Mouse (Mus musculus) MEL (cell line): Measurements from ENCODE around the gene Cacng1. TPM values are rescaled to one million over a fixed set of nuclear protein-coding genes. Genes with fewer than 3 reads are reported as not detected.

Experiments
- DNase-seq: peaks from one replicate; pipeline ENCODE4 v3.0.0; 2011; ENCODE audit warnings: low read depth, low spot score
- H3K27ac ChIP-seq: 2 replicates; pipeline ENCODE4 v1.5.1; 2012; ENCODE audit warnings: low read depth, mild to moderate bottlenecking, control low read depth, low read length, moderate library complexity; ENCODE audit not compliant: control insufficient read depth
- H3K27me3 ChIP-seq, 2 experiments: fragments of 150-350 bp in 1 of 2; sonication (generic) in 1 of 2; 2 replicates each; pipeline ENCODE4 v1.6.1; 2012; ENCODE audit warnings: low read length in 2 of 2, mild to moderate bottlenecking in 2 of 2, improper control_type of control experiment in 1 of 2, moderate library complexity in 1 of 2; ENCODE audit not compliant: insufficient read depth in 2 of 2, control insufficient read depth in 1 of 2
- H3K36me3 ChIP-seq, 2 experiments: 2 replicates each; pipeline ENCODE4 v1.6.1; 2012 to 2014; ENCODE audit warnings: low read length in 2 of 2, improper control_type of control experiment in 1 of 2, inconsistent platforms in 1 of 2, mild to moderate bottlenecking in 1 of 2; ENCODE audit not compliant: insufficient read depth in 2 of 2, control insufficient read depth in 1 of 2
- H3K4me1 ChIP-seq, 2 experiments: fragments of 150-350 bp in 1 of 2; sonication (generic) in 1 of 2; 2 replicates each; pipeline ENCODE4 v1.6.1; 2012; ENCODE audit warnings: low read length in 2 of 2, improper control_type of control experiment in 1 of 2, mild to moderate bottlenecking in 1 of 2; ENCODE audit not compliant: insufficient read depth in 2 of 2, control insufficient read depth in 1 of 2
- H3K4me3 ChIP-seq, 2 experiments: fragments of 150-350 bp in 1 of 2; sonication (generic) in 1 of 2; 2 replicates each; pipeline ENCODE4 v1.5.1; 2012; ENCODE audit warnings: low read depth in 2 of 2, low read length in 2 of 2, mild to moderate bottlenecking in 2 of 2, moderate library complexity in 2 of 2, control low read depth in 1 of 2, improper control_type of control experiment in 1 of 2; ENCODE audit not compliant: control insufficient read depth in 1 of 2, insufficient read depth in 1 of 2
- H3K79me2 ChIP-seq: 2 replicates; pipeline ENCODE4 v1.6.1; 2012; ENCODE audit warnings: mild to moderate bottlenecking, low read length, moderate library complexity; ENCODE audit not compliant: control insufficient read depth, poor library complexity, insufficient read depth
- H3K9ac ChIP-seq: 2 replicates; pipeline ENCODE4 v1.6.1; 2012; ENCODE audit warnings: low read depth, mild to moderate bottlenecking, control low read depth, low read length, moderate library complexity; ENCODE audit not compliant: control insufficient read depth, poor library complexity, severe bottlenecking
- H3K9me3 ChIP-seq: fragments of 150-350 bp; sonication (generic); replicated peaks from 2 replicates; pipeline ENCODE4 v1.6.1; 2012; ENCODE audit warnings: mild to moderate bottlenecking, low read length, improper control_type of control experiment, moderate library complexity; ENCODE audit not compliant: insufficient read depth
- BHLHE40 ChIP-seq: IDR thresholded peaks from 2 replicates; pipeline ENCODE4 v1.6.1; 2012; ENCODE audit warnings: low read depth, mild to moderate bottlenecking, inconsistent platforms, low read length, improper control_type of control experiment, borderline replicate concordance
- CHD1 ChIP-seq: IDR thresholded peaks from 2 replicates; pipeline ENCODE4 v1.6.1; 2012; ENCODE audit warnings: low read depth, mild to moderate bottlenecking, inconsistent platforms, low read length, improper control_type of control experiment
- CHD2 ChIP-seq: IDR thresholded peaks from 2 replicates; pipeline ENCODE4 v1.6.1; 2011; ENCODE audit warnings: low read length, improper control_type of control experiment
- CTCF ChIP-seq, 3 experiments: IDR thresholded peaks in 2 of 3; conservative IDR thresholded peaks in 1 of 3; 2 replicates each; pipeline ENCODE4 v1.5.1; 2011 to 2012; ENCODE audit warnings: low read length in 3 of 3, low read depth in 2 of 3, mild to moderate bottlenecking in 2 of 3, improper control_type of control experiment in 1 of 3, inconsistent platforms in 1 of 3, mixed read lengths in 1 of 3, moderate library complexity in 1 of 3; ENCODE audit not compliant: control insufficient read depth in 1 of 3, insufficient read depth in 1 of 3, poor library complexity in 1 of 3, severe bottlenecking in 1 of 3
- ELF1 ChIP-seq: IDR thresholded peaks from 2 replicates; pipeline ENCODE4 v1.6.1; 2014; ENCODE audit warnings: low read depth, mild to moderate bottlenecking, inconsistent platforms, low read length, improper control_type of control experiment, moderate library complexity
- ETS1 ChIP-seq: IDR thresholded peaks from 2 replicates; pipeline ENCODE4 v1.6.1; 2012; ENCODE audit warnings: low read depth, mild to moderate bottlenecking, inconsistent platforms, low read length, improper control_type of control experiment, moderate library complexity
- HCFC1 ChIP-seq: IDR thresholded peaks from 2 replicates; pipeline ENCODE4 v1.6.1; 2012; ENCODE audit warnings: low read depth, mild to moderate bottlenecking, inconsistent platforms, low read length, improper control_type of control experiment, moderate library complexity
- JUND ChIP-seq: IDR thresholded peaks from 2 replicates; pipeline ENCODE4 v1.6.1; 2011; ENCODE audit warnings: low read depth, mild to moderate bottlenecking, improper control_type of control experiment, low read length
- KAT2A ChIP-seq: conservative IDR thresholded peaks from 2 replicates; pipeline ENCODE4 v1.6.1; 2012; ENCODE audit warnings: low read depth, low read length, improper control_type of control experiment, inconsistent platforms
- MAX ChIP-seq: IDR thresholded peaks from 2 replicates; pipeline ENCODE4 v1.6.1; 2011; ENCODE audit warnings: low read length, improper control_type of control experiment
- MAZ ChIP-seq: IDR thresholded peaks from 2 replicates; pipeline ENCODE4 v1.6.1; 2012; ENCODE audit warnings: low read depth, mild to moderate bottlenecking, inconsistent platforms, low read length, improper control_type of control experiment
- MXI1 ChIP-seq: IDR thresholded peaks from 2 replicates; pipeline ENCODE4 v1.6.1; 2011; ENCODE audit warnings: mild to moderate bottlenecking, low read depth, low read length, improper control_type of control experiment
- MYB ChIP-seq: IDR thresholded peaks from 2 replicates; pipeline ENCODE4 v1.6.1; 2011; ENCODE audit warnings: mild to moderate bottlenecking, low read depth, low read length, improper control_type of control experiment
- NRF1 ChIP-seq: IDR thresholded peaks from 2 replicates; pipeline ENCODE4 v1.6.1; 2014; ENCODE audit warnings: low read depth, mild to moderate bottlenecking, inconsistent platforms, low read length, improper control_type of control experiment, moderate library complexity; ENCODE audit not compliant: poor library complexity, insufficient read depth, severe bottlenecking
- POLR2AphosphoS5 ChIP-seq: IDR thresholded peaks from 2 replicates; pipeline ENCODE4 v1.6.1; 2012; ENCODE audit warnings: low read depth, borderline replicate concordance, mild to moderate bottlenecking, inconsistent platforms, low read length, moderate library complexity, mixed read lengths
- RAD21 ChIP-seq: IDR thresholded peaks from 2 replicates; pipeline ENCODE4 v1.6.1; 2011; ENCODE audit warnings: mild to moderate bottlenecking, low read depth, low read length, improper control_type of control experiment
- RCOR1 ChIP-seq: IDR thresholded peaks from 2 replicates; pipeline ENCODE4 v1.6.1; 2012; ENCODE audit warnings: low read depth, mild to moderate bottlenecking, inconsistent platforms, low read length, improper control_type of control experiment
- SIN3A ChIP-seq: IDR thresholded peaks from 2 replicates; pipeline ENCODE4 v1.6.1; 2012; ENCODE audit warnings: low read length, improper control_type of control experiment, inconsistent platforms
- SMC3 ChIP-seq: IDR thresholded peaks from 2 replicates; pipeline ENCODE4 v1.6.1; 2011; ENCODE audit warnings: low read depth, low read length, improper control_type of control experiment
- TBP ChIP-seq: IDR thresholded peaks from 2 replicates; pipeline ENCODE4 v1.8.0; 2011; ENCODE audit warnings: low read depth, low read length, improper control_type of control experiment
- TCF12 ChIP-seq: IDR thresholded peaks from 2 replicates; pipeline ENCODE4 v1.6.1; 2014; ENCODE audit warnings: low read depth, mild to moderate bottlenecking, inconsistent platforms, low read length, improper control_type of control experiment, moderate library complexity
- USF1 ChIP-seq: IDR thresholded peaks from 2 replicates; pipeline ENCODE4 v1.6.1; 2014; ENCODE audit warnings: low read depth, mild to moderate bottlenecking, inconsistent platforms, low read length, improper control_type of control experiment, moderate library complexity
- USF2 ChIP-seq, 2 experiments: IDR thresholded peaks; 2 replicates each; pipeline ENCODE4 v1.6.1; 2011 to 2012; ENCODE audit warnings: improper control_type of control experiment in 2 of 2, low read length in 2 of 2, borderline replicate concordance in 1 of 2, inconsistent platforms in 1 of 2, low read depth in 1 of 2, mild to moderate bottlenecking in 1 of 2; ENCODE audit not compliant: insufficient read depth in 1 of 2
- ZC3H11A ChIP-seq: IDR thresholded peaks from 2 replicates; pipeline ENCODE4 v1.6.1; 2012; ENCODE audit warnings: low read depth, mild to moderate bottlenecking, inconsistent platforms, low read length, improper control_type of control experiment
- ZKSCAN1 ChIP-seq: IDR thresholded peaks from 2 replicates; pipeline ENCODE4 v1.6.1; 2012; ENCODE audit warnings: low read depth, mild to moderate bottlenecking, inconsistent platforms, low read length, improper control_type of control experiment, moderate library complexity
- polyA plus RNA-seq, 2 experiments: library from polyadenylated mRNA; stranded (reverse) in 1 of 2; unstranded in 1 of 2; fragments of >175 nt in 1 of 2; fragments of >200 nt in 1 of 2; gene quantifications; 2 replicates each; pipeline versions ENCODE4 v1.2.1 to v1.2.4; 2012; ENCODE audit warnings: low replicate concordance in 2 of 2, low read depth in 1 of 2; ENCODE audit not compliant: insufficient read length in 2 of 2, insufficient read depth in 1 of 2, missing spikeins in 1 of 2
- total RNA-seq: library from RNA; depleted of rRNA; stranded (reverse); fragments of 300-350 nt; gene quantifications from 2 replicates; pipeline ENCODE4 v1.2.3, GENCODE M21; 2012

The Cacng1 gene
- total and polyA plus RNA-seq, 3 experiments: not detected

- Histone ChIP-seq H3K9me3 (no peaks in the 10 kb centered on the region), H3K4me1 (peaks cover 2 to 8% of the 10 kb centered on the region in 2 experiments; a peak in 3 of 4 replicates), H3K79me2 (no peaks in the 10 kb centered on the region), H3K4me3 (no peak overlapping the region), H3K27me3 (peaks cover 5 to 8% of the 10 kb centered on the region in 2 experiments), H3K9ac (no peak overlapping the region), H3K36me3 (no peaks in the 10 kb centered on the region), H3K27ac (no peak overlapping the region)
- DNase-seq: no peak
- no peak for TF ChIP-seq ZKSCAN1
- no peak for TF ChIP-seq RCOR1
- TF ChIP-seq BHLHE40: no peak
- no peak for TF ChIP-seq POLR2AphosphoS5
- TF ChIP-seq USF1: no peak
- TF ChIP-seq SMC3: no peak
- TF ChIP-seq SIN3A: no peak
- no peak for TF ChIP-seq MAX
- no peak for TF ChIP-seq ETS1
- TF ChIP-seq MAZ: no peak
- no peak for TF ChIP-seq MYB
- no peak for TF ChIP-seq ZC3H11A
- TF ChIP-seq MXI1: no peak
- TF ChIP-seq USF2 (IDR thresholded peaks at IDR 0.05; ENCODE audit: borderline replicate concordance in 1 of 2, insufficient read depth in 1 of 2, low read depth in 1 of 2, low read length in 2 of 2): no peak
- TF ChIP-seq KAT2A: no peak
- no peak for TF ChIP-seq CHD1
- TF ChIP-seq CTCF (IDR thresholded peaks at IDR 0.05 in 2 of 3, conservative IDR thresholded peaks at IDR 0.05 in 1 of 3; ENCODE audit: control insufficient read depth in 1 of 3, insufficient read depth in 1 of 3, low read depth in 2 of 3, low read length in 3 of 3, poor library complexity in 1 of 3, severe bottlenecking in 1 of 3): no peak
Measured at GRCm38 (mm10) chr11:107729141-107729540, 12.8 kb upstream of the Cacng1 start.

- no peak for TF ChIP-seq TBP
- no peak for TF ChIP-seq NRF1
- TF ChIP-seq USF2 (IDR thresholded peaks at IDR 0.05; ENCODE audit: borderline replicate concordance in 1 of 2, insufficient read depth in 1 of 2, low read depth in 1 of 2, low read length in 2 of 2): no peak
- TF ChIP-seq TCF12: no peak
- no peak for TF ChIP-seq JUND
- no peak for TF ChIP-seq MAZ
- TF ChIP-seq RAD21: no peak
- TF ChIP-seq BHLHE40: no peak
- TF ChIP-seq KAT2A: no peak
- TF ChIP-seq HCFC1: no peak
- no peak for TF ChIP-seq ELF1
- TF ChIP-seq CHD2: no peak
- TF ChIP-seq ETS1: no peak
- Histone ChIP-seq H3K4me3 (no peak overlapping the region), H3K36me3 (no peaks in the 10 kb centered on the region), H3K4me1 (peaks cover 2 to 8% of the 10 kb centered on the region in 2 experiments; a peak in 3 of 4 replicates), H3K27ac (no peak overlapping the region), H3K27me3 (peaks cover 5 to 8% of the 10 kb centered on the region in 2 experiments), H3K9me3 (no peaks in the 10 kb centered on the region), H3K79me2 (no peaks in the 10 kb centered on the region), H3K9ac (no peak overlapping the region)
- no peak for DNase-seq
Measured at GRCm38 (mm10) chr11:107728073-107728863, 11.9 kb upstream of the Cacng1 start.
